Mouse (Mus musculus) cerebellum, adult 11-12 months (tissue): ENCODE results near the gene Adam11.
A peak's percentile ranks its signal among the peaks of the same experiment; 100 is the strongest.
"Not testable (repeated sequence)": the region's sequence is repeated elsewhere in the genome, so short reads cannot be mapped to it uniquely, and the experiment has no call there.

Experiments used
- DNase-seq: peaks from one replicate; pipeline ENCODE4 v3.0.0; 2022

Adam11 gene

DNA sequence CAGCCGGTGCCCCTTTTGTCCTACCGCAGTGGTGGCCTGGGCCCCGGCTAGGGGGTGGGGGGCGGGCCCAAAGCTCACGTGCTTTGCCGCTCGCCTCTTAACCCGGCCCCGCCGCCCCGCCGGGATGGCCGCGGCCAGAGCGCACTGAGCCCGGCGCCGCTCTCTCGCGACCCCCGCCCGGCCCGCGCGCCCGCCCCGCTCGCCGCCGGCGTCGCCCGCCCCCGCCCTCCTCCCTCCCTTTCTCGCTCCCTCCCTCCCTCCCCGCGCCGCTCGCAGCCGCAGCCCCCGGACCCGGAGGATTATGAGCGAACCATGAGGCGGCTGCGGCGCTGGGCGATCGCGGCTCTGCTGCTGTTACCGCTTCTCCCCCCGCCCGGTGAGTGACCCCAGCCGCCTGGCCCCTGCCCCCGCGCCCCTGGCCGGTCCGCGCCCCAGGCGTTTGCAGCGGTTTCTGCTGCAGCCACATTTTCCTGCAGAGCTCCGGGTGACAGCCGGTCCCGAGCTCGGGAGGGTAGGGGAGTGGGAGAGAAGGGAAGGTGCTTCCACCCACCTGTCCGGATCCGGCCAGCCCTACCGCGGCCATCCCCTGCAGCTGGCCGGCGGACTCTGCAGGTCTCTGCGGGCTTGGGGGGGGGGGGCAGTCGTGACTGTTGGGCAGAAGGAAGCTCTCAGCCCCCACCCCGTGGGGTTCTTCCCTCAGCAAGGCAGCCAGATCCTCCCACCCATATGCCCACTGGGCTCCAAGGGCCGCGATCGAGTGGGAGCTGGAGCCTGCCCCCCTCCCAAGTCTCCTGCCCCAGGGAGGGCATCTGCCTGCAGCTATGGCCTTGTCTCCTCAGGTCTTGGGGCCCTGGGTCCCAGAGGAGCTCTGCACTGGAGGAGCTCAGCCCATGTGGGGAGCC is at the start of gene Adam11:
Gene Adam11 (plus strand): TSS at position 131 of the 902 bp plus-strand sequence.
- peak; percentile 71 for DNase-seq

DNA sequence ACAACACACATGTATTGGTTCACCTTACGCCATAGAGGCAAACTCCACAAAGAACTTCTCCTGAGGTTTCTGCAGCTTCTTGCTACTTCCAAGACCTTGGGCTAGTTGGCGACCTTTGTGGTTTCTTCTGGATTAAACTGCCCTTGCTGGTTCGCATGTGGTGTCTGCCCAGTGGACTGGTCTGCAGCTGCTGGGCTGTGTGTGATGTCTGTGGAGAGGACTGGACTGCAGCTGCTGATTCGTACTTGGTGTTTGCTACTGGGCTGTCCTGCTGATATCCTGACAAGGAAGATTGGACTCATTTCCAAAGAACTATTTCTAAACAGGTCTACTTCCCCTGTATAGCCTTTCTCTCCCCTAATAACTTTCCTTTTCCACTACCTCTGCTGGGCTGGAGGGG is 48.8 kb upstream of the Adam11 start:
- no peak for DNase-seq

DNA sequence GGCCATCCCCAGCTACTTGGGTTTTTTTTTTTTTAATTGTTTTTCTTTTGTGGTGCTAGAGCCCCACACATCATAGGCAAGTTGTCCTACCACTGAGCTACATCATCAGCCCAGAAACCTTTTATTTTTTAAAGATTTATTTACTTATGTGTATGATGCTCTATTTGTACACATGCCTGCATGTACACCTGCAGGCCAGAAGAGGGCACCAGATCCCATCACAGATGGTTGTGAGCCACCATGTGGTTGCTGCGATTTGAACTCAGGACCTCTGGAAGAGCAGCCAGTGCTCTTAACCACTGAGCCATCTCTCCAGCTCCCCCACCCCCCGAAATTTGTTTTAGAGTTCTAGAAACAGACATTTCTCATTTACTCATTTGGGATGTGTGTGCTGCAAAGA is 46.7 kb upstream of the Adam11 start:
- not testable (repeated sequence) for DNase-seq

DNA sequence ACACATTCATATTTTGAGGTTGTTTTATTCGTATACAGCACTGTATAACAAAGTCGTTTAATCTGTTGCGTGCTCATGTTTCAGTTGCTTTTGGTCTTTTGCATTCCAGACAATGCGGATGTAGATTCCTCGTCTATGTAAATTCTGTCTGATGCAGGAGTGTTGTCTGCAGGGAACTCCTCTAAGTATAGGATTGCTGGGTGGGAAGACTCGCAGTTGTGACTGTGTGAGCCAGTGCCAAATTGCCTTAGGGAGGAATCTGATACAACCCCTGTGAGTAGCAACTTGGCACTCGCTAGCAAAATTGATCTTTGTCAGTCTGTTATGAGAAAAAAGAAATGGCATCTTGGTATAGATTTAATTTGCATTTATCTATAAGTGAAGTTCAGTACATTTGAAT is 45.1 kb upstream of the Adam11 start:
- no peak for DNase-seq

DNA sequence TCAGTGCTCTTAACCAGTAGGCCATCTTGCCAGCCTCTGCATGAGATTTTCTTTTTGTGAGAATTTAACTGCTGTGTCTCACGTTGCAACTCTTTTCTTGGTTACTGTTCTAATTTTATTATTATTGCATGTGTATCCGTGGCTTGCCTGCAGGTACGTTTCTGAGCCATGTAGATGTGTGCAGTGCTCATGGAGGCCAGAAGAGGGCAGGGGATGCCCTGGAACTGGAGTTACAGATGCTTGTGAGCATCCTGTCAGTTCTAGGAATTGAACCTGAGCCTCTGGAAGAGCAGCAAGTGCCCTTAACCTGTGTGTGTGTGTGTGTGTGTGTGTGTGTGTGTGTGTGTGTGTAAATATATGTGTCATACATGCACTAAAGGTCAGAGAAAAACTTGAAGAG is 35.7 kb upstream of the Adam11 start:
- DNase-seq: no peak

DNA sequence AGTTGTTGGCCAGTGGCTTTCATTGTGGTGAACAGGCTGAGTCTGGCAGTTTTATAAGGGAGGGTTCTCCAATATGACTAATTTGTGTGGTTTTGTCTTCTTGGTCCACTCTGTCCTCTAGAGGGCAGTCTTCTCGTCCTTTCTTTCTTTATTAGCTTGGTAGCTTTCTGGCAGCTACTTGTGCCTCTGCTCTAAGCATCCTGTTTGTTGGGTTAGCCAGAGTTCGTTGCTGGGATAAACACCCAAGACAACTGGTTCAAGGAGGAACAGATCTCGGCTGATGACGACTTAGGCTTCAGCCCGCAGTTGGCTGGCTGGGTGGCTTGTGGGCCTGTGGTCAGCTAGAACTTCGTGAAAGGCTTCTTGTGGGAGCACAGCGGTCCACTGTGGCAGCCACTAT is 32.6 kb upstream of the Adam11 start:
- DNase-seq: no peak

DNA sequence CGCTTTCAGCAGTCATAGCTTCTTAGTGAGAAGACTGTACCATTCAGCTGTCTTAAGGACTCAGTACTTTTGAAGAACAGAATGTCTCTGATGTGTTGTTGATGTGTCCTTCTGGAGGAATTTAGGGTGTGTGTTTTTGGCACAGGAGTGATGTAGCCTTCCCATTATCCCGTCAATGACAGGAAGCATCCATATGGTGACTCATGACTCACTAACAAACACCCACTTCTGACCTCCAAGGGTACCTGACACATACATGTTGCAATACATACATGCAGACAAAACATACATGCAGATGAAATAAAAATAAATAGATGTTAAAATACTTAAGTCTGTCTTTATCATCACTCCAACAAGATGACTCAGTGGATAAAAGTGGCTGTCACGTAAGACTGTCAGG is 31.4 kb upstream of the Adam11 start:
- DNase-seq: no peak

DNA sequence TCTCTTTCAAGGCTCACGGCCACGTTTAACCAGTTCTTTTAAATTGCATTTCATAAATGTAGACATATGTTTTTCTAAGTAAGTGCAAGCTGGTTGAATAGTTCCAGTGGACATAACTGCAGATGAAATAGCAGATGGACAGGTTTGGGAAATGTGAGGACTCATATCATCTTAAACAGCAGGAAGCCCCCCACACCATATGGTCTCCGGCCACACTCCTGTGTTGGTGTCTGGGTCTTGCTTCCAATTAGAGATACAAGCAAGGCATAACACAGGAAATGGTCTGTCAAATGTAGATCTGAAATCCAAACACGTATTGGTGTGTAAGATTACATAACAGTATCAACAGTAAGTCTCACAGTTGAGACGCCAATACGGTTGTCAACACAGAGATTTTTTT is 29.9 kb upstream of the Adam11 start:
- peak; percentile 66 for DNase-seq

DNA sequence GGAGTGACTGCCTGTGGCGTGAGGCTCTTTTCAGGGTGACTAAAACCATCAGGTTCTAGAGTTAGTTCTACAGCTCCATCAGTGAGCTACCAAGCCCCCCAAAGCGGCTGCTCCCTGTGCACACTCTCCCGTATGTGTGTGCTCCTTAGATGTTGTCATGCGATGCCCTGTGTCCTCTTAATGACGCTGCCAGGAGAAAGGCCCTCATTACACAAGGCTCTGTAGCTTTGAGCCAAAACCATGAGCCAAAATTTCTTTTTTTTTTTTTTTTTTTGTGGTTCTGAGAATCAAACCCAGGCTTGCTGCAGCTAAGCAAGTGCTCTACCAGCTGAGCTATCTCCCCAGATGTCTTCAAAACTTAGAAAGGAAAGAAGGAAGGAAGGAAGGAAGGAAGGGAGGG is 28.1 kb upstream of the Adam11 start:
- DNase-seq: no peak

DNA sequence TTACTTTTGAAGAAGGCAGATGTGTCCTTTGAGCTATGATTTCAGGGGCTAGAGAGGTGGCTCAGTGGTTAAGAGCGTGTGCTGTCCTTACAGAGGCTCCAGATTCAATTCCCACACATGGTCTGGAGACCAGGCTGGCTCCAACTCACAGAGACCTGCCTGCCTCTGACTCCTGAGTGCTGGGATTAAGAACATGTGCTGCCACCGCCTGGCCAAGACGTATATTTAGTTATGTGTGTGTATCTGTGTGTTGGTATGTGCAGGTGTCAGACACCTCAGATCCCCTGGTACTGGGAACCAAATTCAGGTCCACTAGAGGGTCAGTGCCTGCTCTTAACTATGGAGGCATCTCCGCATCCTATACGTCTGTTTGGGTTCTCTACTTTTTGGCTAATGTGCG is 26.3 kb upstream of the Adam11 start:
- no peak for DNase-seq

DNA sequence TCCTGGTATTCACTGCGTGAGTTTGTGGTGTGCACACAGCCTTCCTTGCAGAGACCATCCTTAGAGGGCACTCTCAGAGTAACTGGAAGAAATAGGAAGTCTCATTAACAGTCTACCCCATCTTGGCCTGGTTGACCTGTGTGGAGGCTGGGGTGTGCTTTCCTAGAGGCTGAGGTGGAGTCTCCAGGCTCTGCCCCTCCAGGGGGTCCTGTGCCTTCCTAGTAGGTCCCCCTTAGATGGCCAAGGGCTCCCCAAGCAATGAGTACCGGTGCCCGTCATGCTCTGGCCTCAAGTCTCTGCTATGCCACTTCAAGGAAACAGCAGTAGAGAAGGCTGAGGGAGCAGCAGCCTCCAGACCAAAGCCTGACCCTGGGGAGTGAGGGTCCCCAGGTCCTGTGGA is 23.2 kb upstream of the Adam11 start:
- peak; percentile 58 for DNase-seq

DNA sequence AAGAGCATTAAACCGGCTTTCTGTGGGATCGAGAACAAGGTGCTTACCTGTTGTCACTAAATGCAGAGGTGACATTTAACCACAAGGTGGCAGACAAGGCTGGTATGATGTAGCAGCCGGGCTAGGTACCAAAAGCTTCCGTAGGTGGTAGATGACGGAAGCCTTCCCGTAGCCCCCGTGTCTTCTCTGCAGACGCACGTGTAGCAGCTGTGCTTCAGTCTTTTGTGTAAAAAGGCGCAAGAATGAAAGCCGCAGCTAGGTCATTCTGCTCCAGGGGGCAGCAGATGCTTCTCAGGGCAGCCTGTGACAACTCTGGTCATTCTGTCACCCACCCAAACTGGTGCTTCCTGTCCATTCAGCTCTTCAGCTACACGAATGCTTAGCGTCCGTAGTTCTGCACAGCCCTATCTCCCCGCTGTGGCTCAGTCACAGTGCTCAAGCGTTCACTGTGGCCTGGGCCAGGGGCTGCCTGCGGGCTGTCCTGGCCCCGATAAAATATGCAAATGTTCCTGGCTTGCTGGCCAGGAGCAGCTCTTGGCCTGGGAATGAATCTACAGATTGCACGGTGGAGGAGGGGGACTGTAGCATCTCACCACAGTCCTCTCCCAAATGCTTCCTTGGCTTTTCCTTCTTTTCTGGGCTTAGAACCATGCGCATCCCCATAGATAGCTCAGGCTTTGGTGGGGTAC is 21.8 kb upstream of the Adam11 start:
- DNase-seq: peak; percentile 87

DNA sequence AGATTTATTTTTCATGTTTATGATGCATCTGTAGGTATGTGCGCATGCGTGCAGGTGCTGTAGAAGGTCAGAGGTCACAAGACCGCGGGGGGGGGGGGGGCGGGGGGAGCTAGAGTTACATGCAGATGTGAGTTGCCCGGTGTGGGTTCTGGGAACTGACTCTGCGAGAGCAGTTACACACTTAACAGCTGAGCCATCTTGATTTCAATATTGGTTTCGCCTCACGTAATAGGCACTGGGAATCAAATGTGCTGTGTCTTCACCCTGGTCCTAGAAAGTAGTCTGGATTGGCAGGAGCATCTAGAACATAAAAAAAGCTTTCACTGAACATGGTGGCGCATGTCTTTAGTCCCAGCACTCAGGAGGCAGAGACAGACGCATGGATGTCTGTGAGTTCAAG is 20.6 kb upstream of the Adam11 start:
- DNase-seq: peak; percentile 33

DNA sequence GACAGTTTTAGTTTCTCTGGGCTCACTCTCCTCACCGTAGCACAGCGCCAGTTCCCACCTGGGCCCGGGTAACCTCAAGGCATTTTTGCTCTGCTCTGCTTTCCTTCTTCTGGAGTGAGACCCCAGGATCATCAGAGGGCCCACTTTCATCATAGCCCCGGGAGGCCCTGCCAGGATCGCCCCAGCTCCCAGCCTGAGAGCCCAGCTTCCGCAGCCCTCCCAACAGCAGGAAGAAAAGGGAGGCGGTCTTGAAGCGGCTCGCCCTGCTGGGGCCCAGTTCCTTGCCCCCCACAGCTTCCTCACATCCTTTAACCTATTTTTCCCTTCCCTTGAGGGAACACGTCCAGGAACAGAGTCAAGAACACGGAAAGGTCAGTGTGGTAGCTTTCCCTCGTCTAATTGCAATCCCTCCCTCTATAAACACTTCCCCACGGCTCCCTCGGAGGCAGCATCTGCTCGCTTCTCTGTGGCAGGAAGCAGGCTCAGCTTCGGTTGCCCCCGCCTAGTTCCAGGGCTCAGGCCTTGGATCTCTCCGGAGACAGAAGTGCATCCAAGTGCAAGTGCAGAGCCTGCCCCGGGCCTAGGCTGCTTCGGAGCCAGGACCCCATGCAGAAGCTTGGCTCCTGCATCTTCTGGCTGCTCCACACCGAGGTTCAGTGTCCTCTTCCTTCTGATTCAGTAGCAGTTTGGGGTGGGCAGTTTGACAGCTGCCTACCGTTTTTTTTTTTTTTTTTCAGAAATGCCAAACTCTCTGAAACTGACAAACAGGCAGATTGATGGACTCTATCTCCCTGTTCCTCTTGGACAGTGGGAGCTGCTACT is 19.9 kb upstream of the Adam11 start:
- DNase-seq: peak; percentile 94

DNA sequence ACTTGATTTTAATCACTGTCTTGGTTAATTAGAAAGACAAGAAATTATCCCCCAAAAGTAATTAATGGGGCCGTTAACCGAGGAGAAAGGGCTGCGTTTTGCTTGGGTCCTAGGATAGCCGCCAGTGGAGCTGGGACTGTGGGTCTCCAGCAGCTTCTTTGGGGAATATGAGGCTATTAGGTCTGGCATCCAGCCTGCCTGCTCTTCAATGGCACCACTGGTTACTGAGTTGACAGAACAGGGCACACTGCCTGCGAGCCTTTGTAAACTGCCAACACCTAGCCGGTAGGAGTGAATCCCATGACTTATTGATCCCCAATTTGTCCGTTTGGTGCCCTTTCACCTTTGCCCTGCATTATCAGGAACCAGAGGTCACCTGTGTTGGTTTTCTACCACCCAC is 19.2 kb upstream of the Adam11 start:
- DNase-seq: peak; percentile 71

DNA sequence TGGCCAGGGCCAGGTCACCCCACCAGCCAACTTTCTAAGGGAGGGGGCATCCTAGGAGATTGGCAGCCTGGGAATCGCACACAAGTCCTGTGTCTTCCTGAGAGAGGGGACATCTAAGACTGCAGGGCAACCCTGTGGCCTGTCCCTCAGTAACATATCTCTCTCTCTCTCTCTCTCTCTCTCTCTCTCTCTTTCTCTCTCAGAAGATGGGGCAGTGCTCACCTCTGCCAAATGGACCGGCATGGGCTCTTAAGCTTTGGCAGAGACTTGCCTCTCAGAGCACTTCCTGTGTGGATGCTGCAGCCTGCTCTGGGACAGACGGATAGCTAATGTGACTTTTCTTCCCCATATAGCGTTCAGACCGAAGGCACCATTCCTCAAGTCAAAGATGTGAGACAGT is 18.4 kb upstream of the Adam11 start:
- peak; percentile 56 for DNase-seq

DNA sequence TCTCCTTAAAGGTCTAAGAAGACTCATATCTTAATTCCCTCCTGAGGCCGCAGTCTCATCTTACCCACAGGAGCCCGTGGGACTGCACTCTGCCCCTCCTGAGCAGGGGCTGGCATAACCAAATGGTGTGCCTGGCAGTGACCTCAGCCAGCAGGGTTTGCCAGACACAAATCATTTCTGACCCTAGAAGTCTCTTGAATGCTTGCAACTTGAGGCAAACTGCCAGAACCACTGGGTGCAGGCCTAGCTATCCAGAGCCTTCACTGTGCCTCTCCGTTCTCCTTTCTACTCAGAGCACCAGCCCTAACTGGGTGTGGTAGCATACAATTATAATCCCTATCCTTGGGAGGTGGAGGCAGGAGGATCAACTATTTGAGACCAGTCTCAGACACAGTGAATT is 16.5 kb upstream of the Adam11 start:
- DNase-seq: peak; percentile 63

DNA sequence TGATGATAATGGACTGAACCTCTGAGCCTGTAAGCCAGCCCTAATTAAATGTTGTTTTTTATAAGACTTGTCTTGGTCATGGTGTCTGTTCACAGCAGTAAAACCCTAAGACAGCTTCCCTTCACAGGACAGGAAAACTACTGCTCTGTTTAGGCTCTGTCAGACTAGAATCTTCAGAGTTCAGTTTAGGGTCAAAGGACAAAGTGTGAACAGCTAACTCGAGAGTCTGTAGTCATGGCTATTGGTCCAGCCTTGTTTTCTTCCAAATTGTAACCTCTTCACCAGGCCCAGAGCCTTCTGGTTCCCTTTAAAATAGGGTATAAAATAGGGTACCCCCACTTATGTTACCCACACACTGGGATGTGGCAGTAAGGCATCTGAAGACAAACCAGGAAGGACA is 13.4 kb upstream of the Adam11 start:
- no peak for DNase-seq

DNA sequence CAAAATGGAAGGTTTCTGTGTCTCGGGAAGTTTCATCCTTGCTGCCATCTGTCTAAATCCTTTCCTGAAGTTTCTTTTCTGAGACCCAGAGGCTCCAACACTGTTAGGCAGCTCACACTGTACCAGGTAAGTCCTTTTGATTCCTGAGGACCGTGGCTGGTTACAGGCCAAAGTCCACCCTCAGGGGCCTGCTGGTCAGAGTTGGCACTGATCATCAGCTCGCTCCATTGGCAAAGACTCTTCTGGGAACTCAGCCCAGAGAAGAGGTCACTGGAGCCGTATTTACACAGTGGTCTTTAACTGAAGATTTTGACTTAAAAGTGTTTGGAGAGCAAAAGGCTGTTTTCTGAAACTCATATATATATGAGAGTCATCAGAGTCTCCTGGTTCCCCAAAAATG is 12.9 kb upstream of the Adam11 start:
- DNase-seq: peak; percentile 89

DNA sequence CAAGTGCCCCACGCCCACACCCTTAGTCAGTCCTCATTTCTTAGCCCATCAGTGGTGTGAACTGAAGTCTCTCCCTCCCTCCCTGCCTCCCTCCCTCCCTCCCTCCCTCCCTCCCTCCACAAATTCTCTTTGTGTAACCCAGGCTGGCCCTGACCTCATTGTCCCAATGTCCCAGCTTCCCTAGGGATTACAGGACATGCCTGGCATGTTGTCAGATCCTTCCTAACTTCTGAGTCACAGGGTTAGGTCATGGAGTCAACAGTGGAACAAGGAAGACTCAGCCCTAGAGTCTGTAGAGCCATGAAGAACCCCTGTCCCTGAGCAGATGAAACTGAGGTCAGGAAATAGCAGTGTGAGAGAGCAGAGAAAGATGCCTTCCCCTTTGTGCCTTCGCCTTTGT is 11.5 kb upstream of the Adam11 start:
- peak; percentile 23 for DNase-seq

DNA sequence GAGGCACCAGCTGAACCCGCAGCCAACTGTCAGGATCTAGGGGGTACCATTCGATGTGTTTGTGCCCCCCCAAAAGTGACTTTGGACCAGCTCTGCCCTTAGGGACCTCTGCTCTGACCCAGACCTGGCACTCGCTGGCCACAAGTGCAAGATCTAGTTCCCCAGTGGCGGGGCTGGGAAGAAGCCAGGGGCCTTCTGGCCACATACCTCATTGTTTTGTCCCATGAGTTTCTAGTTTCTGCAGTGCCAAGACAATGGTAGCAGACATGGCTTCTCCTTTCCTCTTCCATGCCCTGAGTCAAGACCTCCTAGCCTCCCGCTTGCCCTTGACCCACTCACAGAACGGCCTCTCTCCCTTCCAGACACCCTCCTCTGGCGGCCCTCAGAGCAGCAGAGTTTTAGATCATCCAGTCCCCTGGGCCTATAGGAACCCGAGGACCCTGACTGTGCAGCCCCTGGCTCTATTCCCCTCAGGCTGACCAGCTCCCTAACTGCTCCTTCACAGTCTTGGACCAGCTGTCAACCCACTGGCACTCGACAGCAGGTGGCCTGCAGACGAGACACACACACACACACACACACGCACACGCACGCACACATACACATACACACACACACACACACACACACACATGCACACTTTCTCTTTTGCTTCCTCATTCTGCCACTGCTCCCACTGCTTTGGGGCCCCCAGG is 8.2 kb upstream of the Adam11 start:
- DNase-seq: peak; percentile 59

DNA sequence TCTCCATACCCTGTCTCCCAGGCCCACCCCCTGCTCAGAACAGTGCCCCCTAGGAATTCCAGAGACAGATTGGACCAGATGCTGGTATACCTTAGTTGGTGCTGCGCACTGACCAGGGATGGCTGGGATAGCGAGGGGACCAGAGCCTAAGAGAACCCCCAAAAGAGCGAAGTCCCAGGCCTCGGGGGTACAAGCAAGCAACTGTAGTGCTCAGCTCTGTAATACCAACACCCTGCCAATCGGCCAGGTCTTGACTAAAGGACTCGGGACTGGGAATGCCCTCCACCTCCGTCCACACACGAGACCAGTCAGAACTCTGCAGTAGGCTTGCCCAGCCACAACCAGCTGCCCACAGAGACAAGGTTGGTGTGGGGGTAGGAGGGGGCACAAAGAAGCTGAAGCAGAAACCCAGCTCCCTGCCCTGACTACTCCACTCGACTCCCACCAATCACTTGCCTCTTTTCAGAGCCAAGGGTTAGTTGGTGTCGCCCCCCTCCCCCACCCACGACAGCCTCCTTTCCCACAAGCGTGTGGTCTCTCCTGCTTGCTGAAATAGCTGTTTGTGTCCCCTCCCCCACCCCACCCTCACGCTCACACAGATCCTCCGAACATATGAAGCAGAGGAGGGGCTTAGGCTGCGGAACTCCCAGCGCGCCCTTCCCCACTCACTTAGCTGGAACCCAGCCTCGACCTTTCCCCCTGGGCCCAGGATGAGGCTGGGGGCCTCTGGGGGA is 7.5 kb upstream of the Adam11 start:
- no peak for DNase-seq
